Mouse (Mus musculus) lung, postnatal 10 days (tissue): ENCODE measurements at regions not wholly inside any gene's neighbourhood (a gene's known extent, or its start where the extent isn't known, plus 50 kb on each side); places are given as distances from the start of the nearest gene placed in this dataset.

ENCODE experiments used
- DNase-seq: peaks from one replicate; pipeline ENCODE4 v3.0.0; 2021

DNA sequence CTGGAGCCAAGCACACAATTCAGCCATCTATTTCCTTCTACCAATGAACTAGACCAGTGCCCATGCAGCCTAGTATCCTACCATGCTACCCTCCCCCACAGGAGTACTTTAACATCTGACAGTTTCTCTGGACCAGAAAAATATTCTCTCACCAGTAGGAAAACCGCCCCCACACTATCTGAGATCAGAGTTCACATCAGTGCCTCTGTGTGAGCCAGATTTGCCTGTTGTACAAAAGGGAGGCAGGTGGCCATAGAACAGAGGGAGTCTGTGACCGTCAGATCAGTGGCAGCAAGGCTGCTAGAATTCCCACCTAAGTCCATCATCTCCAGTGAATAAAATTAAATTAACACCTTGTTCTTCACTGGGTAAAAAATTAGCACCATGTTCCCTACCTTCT, 166.5 kb downstream of the Atp23 start:
- no peak for DNase-seq

DNA sequence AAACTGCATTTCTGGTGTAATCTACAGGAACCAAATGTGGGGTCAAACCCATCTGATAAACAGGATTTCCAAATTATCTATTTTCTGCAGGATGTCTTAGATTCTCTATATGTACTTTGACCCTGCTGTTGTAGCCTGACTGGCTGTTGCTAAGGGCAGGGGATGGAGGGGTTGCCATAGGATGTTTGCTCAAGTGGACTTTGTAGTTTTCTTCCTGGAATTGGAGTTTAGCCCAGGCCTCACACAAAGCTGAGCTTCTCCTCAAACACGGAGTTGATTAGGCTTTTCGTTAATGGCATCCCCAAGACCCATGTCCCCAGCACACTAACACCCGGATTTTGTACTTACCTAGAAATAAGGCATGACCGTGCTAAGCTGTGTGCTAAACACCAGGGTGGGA, 173.3 kb downstream of the Atp23 start:
- no peak for DNase-seq

DNA sequence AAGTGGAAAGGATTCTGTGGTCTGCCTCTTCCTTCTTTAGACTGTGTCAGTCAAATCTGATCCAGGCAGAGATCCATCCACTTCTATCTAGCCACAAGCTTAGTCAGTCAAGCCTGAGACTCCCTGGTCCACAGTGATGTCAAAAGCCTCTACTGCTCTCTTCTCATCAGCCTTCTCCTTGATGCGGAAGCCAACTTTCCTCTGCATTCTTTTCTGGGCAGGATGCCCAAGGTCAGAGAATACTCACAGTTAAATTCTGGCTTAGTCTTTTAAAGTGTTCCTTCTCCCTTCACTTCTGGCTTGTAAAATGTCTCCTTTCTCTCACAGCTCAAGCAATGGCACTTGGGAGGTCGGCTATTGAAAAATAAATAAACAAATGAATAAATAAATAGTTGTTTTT, 183.2 kb downstream of the Atp23 start:
- DNase-seq, result peak; percentile 17

DNA sequence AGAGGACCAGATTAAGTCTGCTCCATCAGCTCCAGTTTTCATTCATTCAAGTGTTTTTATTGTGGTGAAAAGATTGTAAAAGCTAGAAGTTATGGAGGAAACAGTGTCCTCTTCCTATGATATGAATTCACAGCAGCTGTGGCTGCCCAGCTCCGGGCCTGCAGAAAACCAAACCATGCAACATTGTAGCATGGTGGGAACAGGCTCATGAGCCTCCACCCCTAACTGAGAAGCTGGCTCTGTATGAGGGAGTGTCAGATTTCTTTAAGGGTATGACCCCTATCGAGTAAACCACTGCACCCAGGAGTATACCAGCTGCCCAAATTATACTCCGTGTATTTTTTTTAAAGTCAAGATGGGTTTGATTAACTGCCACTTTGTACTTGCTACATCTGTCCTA, 189.4 kb downstream of the Atp23 start:
- no peak for DNase-seq

DNA sequence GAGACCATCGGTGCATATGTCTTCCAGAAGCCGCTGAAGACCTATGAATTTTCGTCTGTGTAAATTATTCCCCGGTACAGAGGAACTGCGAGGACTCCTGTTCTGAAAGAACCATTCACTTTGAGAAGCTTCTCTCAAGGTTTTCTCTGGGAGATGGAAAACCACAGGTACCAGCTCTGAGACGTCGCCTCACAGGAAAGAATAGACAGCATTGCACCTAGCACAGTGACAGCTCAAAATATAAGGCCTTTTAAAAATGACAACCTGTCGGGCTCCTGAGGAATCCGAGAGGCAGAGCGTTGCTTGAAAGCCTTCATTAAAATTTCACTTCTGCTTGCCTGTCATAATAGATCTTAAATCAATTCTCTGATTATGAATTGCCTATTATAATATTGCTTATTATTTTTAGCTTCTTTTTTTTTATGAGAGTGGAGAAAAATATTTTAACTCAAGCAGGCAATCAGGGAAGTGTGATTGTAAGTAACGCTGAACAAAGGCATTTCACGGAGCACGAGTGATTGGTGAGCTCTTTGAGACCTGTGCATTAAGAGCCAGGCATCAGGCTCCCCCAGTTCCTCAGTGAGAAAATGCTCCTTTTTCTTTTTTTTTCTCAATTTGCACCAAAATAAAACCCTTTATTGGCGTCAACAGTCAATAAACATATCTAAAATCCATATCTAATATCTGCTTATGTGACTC, 191.8 kb downstream of the Atp23 start:
- no peak for DNase-seq

DNA sequence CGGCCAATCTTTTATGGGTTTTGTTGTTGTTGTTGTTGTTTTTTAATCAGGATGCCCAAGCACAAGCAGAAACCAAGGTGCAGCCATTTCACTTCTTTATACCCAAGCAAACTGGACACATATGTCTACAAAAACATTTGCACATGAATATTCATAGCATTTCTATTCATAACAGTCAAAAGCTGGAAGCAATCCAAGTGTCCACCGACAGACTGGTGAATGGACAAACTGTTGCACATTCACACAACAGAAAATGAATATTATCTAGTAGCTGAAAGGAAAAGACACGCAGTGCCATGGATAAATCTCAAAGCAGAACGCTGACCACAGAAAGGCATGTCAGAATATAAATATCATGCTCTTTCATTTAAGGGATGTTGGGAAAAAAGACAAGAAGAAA, 192.4 kb downstream of the Atp23 start:
- no peak for DNase-seq

DNA sequence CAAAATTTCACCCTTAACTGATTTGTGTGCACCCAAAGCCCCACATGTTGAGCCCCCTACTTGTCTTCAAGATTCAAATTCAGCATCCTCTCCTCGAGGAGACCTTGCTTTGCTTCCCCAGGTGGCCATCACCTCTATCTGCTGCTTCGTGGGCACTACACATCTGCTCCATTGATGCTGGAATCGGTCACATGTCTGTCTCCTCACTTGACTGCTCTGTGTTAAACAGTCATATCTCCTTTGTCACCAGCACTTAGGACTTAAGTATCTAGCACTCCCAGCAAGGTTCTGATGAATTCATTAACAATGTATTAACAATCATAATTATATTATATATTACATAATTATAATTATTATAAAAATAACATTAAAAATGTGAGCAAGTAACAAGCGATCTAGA, 192.9 kb downstream of the Atp23 start:
- DNase-seq, result no peak

DNA sequence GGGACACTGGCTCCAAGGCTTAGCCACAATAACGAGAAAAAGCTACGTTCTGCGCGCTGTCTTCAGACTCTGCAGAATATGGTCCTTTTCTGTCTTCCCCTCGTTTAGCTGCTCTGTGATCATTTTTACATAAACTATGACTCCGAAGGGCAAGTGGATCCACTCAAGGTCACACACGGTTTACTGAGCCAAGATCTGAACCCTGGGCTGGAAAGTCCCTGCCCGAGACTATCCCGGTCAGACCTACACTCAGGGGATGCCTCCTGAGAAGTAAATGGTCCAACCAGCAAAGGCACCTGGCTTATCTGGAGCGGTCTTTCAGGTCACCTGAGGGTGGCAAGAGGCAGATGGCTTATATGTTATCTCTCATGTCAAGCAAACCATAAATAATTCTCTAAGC, 204.1 kb downstream of the Atp23 start:
- DNase-seq, result no peak

DNA sequence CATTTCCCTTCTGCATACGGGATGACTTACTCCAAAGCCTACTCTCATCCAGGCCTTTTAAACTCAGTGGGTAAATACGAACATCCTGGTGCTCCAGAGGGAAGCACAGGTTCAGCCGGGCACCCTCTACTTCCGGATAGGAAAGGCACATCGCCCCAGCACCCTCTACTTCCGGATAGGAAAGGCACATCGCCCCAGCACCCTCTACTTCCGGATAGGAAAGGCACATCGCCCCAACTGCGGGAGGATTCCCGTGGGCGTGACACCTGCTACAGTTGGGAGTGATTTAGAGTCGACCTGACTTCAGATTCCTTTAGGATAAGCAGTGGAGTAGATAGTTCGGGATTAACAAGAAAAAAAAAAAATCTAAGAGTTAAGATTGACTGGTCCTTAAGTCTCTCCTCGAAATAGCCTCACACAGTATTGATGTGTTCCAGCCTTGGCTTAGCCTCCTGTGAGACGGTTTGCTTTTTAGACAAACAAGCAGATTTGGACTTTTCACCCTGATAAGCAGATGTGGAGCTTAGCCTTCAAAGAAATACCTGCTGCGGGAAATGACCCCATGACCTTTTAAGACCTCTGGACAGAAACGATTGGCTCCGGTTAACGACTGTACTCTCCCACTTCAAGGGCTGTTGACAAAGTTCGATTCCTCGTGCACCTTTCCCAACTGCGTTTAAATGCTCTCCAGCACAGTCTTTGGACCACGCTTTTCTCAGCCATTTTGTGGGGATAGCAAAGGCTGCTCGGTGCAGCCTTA, 210.1 kb downstream of the Atp23 start:
- DNase-seq, result no peak

DNA sequence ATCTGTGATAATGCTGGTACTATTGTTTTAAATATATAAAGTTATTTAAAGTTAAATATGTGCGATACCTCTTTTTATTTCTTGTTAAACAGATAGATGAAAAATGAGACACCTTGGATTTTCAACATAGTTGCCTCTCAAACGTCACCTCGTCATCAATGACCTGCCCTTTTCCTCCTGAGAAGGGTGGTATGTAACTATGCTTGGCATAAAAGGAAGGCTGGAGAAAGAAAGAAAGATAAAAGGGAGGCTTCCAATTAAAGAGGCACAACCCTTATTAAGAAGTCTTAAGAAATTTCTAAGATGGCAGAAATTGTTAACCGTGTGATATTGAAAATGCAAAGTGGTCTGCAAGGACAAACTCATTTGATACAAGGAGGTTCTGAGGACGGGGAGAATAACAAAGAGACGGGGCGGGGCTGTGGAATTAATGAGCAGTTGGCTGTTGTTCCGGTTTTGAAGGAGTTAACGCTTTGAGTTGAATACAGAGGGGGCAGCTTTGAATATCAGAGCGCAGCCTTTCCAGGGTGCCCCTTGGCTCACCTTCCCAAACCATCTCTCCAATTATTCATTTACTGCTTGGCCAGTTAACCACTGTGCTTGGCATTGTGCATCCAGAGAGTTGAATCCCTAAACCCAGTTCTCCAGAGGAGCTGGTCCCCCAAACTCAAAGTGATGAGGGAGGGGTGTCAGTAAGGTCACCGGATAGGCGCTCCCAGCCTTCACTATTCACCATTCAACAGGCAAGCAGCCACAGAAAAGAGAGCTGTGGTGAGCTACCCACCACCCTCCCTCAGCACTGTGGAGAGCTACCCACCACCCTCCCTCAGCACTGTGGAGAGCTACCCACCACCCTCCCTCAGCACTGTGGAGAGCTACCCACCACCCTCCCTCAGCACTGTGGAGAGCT, 220.6 kb downstream of the Atp23 start:
- DNase-seq, result no peak

DNA sequence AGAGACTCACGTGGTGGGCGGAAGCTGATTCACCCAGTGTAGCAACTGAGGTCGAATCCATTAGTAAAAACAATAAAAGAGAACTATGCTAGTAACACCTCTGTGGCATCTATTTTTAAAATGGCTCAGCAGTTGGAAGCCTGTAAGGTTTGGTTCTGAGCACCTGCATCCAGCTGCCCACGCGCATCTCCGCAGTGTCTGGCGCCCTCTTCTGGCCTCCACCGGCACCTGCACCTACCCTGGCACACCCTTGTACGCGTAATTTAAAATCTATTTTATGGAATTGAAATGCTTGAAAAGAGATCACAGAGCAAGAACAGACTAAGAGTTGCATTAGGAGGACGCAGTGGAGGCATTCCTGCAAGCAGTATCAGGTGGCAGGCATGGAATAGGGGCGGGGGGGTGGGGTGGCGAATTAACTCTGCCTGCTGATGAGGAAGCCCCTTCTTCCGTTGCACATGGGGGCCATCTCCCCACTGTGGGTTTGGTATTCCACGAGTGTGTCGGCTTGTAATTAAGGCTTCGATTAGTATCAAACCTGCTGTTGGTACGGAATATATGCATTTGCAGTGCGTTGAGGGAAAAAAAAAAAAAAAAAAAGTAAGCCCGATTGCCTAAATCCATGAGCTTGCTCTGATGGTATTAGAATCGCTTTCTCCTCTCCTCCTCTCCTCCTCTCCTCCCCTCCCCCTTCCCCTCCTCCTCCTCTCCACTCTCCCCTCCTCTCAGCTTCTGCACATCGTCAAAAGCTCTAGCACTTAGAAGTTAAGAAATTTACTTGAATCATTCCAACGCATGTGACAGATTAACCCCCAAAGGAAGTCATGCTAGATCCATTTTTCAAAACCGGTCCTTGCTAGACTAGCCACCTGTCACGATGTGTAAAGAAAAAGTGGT, 221.7 kb downstream of the Atp23 start:
- DNase-seq, result no peak

DNA sequence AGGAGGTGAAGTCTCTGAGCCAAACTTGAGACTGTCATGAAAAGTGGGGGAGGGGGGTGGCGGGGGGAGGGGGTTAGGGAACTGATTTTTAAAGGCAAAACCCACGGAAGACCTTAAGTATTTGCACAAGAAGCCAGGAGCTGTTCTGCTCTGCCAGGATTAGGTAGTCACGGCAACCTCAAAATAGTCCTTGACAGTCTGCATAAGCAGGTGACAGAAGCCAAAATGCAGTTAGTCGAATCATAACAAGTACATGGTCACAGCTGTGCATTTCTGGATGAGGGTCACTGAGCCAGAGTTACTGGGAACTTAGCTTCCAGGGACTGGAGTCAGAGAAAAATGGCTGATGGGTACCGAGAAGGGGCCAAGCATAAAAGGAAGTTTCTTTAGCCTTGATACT, 227.7 kb downstream of the Atp23 start:
- no peak for DNase-seq

DNA sequence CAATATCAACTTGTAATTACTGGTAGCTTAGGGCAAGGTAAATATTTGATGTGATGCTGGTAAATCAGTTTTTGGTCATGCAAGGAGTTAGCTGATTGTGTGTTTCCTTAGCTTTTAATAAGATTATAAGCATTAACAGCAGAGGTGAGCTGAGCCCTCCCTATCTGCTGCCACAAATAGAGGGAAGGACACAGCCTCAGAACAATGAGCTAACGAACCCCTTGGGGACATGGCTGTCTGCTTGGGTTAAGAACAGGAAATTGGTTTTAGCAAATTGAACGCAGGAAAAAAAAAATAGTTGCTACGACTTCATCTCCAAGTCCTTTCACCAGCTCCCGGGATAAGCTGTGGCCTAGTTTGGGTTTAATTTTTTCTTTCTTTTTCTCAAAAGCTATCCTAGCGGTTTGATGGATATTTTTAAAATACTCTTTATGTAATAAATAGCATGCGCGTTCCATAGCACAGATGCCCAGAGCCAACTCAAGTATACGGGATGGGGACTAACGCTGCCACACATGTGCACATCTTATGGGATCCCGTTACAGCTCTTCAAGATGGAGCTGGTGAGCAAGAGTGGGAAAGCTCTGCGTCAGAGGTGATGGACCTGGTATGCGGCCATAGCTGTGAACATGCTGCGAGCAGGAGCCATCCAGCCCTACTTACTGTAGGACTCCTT, 236.6 kb downstream of the Atp23 start:
- DNase-seq, result no peak

DNA sequence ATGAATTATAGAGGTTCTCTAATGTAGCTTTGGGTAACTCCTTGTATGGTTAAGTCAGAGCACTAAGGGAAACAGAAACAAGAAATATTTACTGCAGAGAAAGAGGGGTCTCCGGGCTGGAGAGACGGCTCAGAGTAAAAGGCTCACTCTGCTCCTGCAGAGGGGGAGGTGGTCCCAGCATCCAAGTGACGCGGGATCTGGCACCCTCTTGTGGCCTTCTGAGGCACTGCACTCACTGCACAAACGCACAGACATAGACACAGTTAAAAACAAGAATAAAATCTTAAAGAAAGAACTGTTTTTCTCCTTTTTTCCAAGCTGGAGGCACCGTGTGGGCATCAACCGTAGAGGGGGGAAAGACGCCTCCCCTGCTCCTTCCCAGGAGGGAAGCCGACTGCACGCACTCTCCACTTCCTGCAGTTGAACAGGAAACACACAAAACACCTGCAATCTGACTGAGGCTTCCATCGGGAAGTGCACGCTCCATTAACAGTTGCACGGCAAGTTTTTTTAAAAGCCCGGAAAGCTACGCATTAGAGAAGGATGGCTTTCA, 237.6 kb downstream of the Atp23 start:
- no peak for DNase-seq

DNA sequence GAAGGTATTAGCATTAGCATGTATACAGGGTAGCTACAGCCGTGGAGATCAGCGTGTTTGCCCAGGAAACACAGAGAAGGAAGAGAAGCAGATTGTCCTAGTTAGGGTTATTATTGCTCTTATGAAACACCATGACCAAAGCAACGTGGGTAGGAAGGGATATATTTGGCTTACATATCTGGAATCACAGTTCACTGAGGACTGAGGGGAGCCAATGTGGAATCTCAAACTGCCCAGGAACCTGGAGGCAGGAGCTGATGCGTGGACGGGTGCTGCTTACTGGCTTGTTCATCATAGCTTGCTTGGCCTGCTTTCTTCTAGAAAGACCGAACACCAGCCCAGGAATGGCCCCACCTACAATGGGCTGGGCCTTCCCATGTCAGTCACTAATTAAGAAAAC, 238.4 kb downstream of the Atp23 start:
- DNase-seq, result no peak

DNA sequence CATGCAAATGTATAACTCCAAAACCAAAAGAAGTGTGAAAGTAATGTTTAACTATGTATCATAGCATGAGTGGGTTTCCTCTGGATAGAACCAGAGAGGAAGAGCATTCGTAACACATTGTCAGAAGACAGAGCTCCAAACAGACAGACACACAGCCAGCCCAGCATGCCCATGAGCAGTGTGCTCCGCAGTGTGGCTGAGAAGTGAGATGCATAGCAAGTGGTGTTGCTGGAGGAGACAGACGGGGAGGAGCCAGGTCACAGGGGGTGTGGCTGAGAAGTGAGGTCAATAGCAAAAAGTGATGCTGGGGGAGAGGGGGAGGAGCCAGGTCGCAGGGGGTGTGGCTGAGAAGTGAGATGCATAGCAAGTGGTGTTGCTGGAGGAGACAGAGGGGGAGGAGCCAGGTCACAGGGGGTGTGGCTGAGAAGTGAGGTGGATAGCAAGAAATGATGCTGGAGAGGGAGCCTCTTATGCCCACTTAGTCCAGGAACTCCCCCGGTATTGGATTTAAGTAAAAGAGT, 240.0 kb downstream of the Atp23 start:
- no peak for DNase-seq

DNA sequence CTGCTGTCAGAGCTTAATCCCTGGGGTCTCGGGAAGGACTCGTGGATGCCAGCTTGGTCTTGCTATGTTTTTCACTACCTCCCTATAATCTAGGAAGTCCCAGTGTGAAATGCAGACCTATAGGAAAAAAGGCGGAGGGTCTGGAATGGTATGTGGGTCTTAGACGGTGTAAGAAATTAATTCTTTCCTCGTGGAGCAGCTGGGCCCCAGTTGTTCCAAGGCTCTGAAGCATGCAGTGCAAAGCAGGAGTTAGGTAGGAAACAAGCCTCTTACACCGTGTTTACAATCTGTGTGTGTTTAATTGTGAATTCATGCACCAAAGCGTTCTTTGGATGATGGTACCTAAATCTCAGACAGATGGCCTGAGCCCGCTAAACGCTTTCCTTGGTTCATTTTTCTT, 241.1 kb downstream of the Atp23 start:
- DNase-seq, result no peak

DNA sequence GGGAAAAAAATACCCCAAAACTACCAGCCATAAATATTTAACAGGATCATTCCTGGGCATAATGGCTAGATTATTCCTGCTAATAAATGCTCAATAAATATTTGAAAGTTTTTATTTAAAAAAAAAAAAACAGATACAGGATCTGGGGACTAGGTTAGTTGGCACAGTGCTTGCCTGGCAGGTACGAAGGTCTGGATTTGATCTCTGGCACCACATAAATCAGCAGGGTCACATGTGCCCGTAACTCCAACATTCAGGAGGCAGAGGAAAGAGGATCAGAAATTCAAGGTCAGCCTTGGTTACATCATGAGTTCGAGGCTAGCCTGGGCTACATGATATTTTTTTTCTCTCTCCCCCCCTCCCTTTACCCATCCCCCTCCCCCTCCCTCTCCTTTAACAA, 248.5 kb downstream of the Atp23 start:
- DNase-seq, result no peak

DNA sequence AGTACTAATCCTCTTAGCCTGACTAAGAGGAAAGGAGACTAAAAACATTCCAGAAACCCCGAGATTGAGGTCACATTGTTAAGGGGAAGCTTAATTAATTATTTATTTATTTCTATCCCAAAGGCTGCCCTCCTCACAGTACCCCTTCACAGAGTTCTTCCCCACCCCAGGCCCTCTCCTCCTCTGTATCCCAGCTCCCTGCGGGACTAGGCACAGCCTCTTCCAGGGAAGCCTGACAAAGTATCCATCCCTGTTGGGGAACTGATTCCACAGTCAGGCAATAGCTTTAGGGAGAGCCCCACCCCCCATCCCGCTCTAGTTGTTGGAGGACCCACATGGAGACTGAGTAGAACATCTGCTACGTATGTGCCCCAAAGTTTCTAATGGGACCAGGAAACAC, 254.6 kb downstream of the Atp23 start:
- no peak for DNase-seq

DNA sequence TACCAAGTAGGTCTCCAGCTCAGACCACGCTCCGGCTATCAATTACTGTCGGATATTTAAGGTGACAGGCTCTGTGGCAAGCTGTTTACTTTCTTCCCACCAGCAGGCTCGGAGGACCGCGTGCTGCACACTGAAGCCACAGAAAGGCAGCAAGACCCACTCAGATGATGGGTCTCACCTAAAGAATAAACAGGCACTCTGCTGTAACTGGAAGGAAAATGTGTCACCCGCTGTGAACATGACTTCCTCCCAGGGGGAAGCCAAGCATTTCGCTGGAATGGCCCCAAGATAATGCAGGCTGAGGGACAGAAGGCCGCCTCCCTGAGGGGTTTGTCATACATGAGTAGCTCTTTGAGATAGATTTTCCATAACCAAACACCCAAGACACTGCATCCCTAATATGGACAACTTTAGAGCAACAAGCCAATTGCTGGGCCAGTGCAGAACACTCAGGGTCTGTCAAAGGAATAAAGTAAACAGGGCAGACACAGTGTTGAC, 259.3 kb downstream of the Atp23 start:
- peak; percentile 37 for DNase-seq

DNA sequence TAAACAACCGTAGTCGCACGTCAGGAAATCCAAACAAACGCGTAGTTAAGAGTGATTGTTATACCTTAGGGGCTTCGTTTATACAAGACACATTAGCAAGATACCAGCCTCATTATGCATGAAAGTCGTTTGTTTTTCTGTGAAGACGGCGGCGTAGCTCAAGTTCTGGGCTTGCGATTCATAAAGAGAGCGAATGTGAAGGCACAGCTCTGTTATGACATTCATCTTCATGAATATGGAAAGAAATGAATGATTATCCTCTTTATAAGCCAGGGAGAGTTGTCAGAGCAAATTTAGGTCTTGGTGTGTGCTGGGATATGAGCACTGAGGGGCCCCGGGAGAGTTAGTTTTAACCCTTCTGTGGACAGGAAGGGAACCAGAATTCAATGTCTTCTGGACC, 266.4 kb downstream of the Atp23 start:
- no peak for DNase-seq
